ENCODE assay signal across 26 mouse cellular contexts in the genomic region with DNA sequence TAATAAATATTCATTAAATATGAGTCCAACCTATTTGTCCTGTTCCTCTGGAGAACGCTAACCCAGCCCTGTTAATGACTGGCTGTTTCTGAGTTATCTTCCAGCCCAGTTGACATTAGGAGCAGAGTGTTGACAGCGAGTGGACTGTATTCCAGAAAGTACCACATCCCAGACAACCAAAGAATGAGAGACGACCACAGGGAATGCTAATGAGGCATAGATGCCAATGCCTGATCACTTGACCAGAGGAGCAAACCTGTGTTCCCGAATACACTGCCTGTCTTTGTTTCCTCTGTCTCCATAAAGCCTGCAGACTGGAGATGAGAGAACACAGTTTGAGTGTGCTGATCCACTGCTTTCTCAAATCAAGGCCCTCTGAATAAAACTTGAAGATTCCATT.
"Had no signal": no experiment of that assay in that cellular context is flagged by ENCODE, and none has a peak within 500 bp of the region (broad histone marks: within the 10 kb centered on the region; RNA-seq: fewer than 3 reads in every experiment).

No protein-coding gene starts in this region.

- DNase-seq: cerebellum, adult 9-10 months; cerebellum, adult 9-11 months; cerebellum, postnatal 10 days; cerebellum, postnatal 14 days; cerebellum, postnatal 25 days; cerebellum, postnatal 36 days; embryo, embryonic 11 days; forebrain, postnatal 0 days; gastrocnemius, adult 2 months; gastrocnemius, postnatal 10 days; gastrocnemius, postnatal 14 days; gastrocnemius, postnatal 25 days; gastrocnemius, postnatal 36 days; heart, adult 11 months; heart, adult 18-20 months; heart, adult 2 months had no signal

- H3K27ac ChIP-seq: embryonic facial prominence, embryonic 10.5 days; embryonic facial prominence, embryonic 12.5 days; embryonic facial prominence, embryonic 13.5 days; embryonic facial prominence, embryonic 15.5 days; forebrain, embryonic 10.5 days; forebrain, embryonic 12.5 days; forebrain, embryonic 13.5 days; forebrain, embryonic 15.5 days; gastrocnemius, adult 2 months; heart, adult 2 months; heart, embryonic 10.5 days had no signal

- H3K4me3 ChIP-seq: embryonic facial prominence, embryonic 10.5 days; embryonic facial prominence, embryonic 12.5 days; embryonic facial prominence, embryonic 13.5 days; embryonic facial prominence, embryonic 15.5 days; erythroblast, embryonic 14.5 days; forebrain, embryonic 10.5 days; forebrain, embryonic 12.5 days; forebrain, embryonic 13.5 days; forebrain, embryonic 15.5 days; gastrocnemius, adult 2 months; heart, adult 2 months; heart, embryonic 10.5 days had no signal

- H3K4me1 ChIP-seq: embryonic facial prominence, embryonic 15.5 days; forebrain, embryonic 15.5 days had no signal

- H3K27me3 ChIP-seq: embryonic facial prominence, embryonic 13.5 days; embryonic facial prominence, embryonic 15.5 days; forebrain, embryonic 12.5 days; forebrain, embryonic 13.5 days; forebrain, embryonic 15.5 days had no signal

- H3K36me3 ChIP-seq: embryonic facial prominence, embryonic 10.5 days; embryonic facial prominence, embryonic 12.5 days; embryonic facial prominence, embryonic 13.5 days; embryonic facial prominence, embryonic 15.5 days; forebrain, embryonic 10.5 days; forebrain, embryonic 12.5 days; forebrain, embryonic 15.5 days; heart, embryonic 10.5 days had no signal
